ENCODE assay signal across 24 mouse cellular contexts in genomic region chr13:118642585-118642984, GRCm38 (mm10). TPM values are rescaled to one million over a fixed set of nuclear protein-coding genes. Genes with fewer than 3 reads are reported as not detected.
A peak's percentile ranks its signal among the peaks of the same experiment; 100 is the strongest.
DNase-seq lines count a peak whose midpoint lies in the region; ATAC-seq lines count a peak whose summit lies in the region.
"Had no signal": no experiment of that assay in that cellular context is flagged by ENCODE, and none has a peak within 500 bp of the region (broad histone marks: within the 10 kb centered on the region; RNA-seq: fewer than 3 reads in every experiment).

No protein-coding gene starts in this region.

- no peaks in the 10 kb centered on the region for H3K9me3 ChIP-seq in heart, embryonic 10.5 days
- H3K9me3 ChIP-seq in kidney, embryonic 15.5 days (replicated peaks): no peaks in the 10 kb centered on the region
- H3K9me3 ChIP-seq: embryonic facial prominence, embryonic 13.5 days; embryonic facial prominence, embryonic 15.5 days; forebrain, embryonic 10.5 days; forebrain, embryonic 12.5 days had no signal

- DNase-seq in heart, adult 18-20 months: peak; percentile 8 to 11
- no peak for DNase-seq in heart, embryonic 10.5 days (ENCODE audit: low spot score)
- peak; percentile 5 to 9 for DNase-seq in heart, postnatal 10 days
- DNase-seq in heart, postnatal 4 days: no peak
- DNase-seq in kidney, adult 9 months: no peak
- DNase-seq: adrenal gland, adult 2 months; adrenal gland, postnatal 10 days; adrenal gland, postnatal 25 days; cerebellum, adult 11 months; cerebellum, adult 18-20 months; cerebellum, adult 8-10 months; cerebellum, adult 9-11 months; cerebellum, postnatal 14 days; cerebellum, postnatal 36 days; embryo, embryonic 11 days had no signal

- no peaks in the 10 kb centered on the region for H3K27me3 ChIP-seq in heart, embryonic 10.5 days (ENCODE audit: insufficient read depth, poor library complexity, severe bottlenecking)
- no peaks in the 10 kb centered on the region for H3K27me3 ChIP-seq in kidney, embryonic 15.5 days
- H3K27me3 ChIP-seq: embryonic facial prominence, embryonic 13.5 days; embryonic facial prominence, embryonic 15.5 days; forebrain, embryonic 12.5 days had no signal

- ATAC-seq in kidney, embryonic 15.5 days (replicated peaks; ENCODE audit: low FRiP score): 0 out of 2 replicates have a peak, but pooled peaks have one; percentile 54
- ATAC-seq: forebrain, embryonic 14.5 days had no signal

- intact Hi-C loops in heart, postnatal 10 days (cut with DNase I): no loop called here

- no peak overlapping the region for H3K4me2 ChIP-seq in kidney, embryonic 15.5 days
- H3K4me2 ChIP-seq: embryonic facial prominence, embryonic 13.5 days; embryonic facial prominence, embryonic 15.5 days; forebrain, embryonic 12.5 days had no signal

- WGBS in heart, embryonic 10.5 days: 90% methylated on average over 3 of the region's 3 CpGs
- 67% methylated on average over 3 of the region's 3 CpGs for WGBS in kidney, embryonic 15.5 days

- no peaks in the 10 kb centered on the region for H3K36me3 ChIP-seq in heart, embryonic 10.5 days
- H3K36me3 ChIP-seq in kidney, embryonic 15.5 days: no peaks in the 10 kb centered on the region
- H3K36me3 ChIP-seq: embryonic facial prominence, embryonic 13.5 days; embryonic facial prominence, embryonic 15.5 days; forebrain, embryonic 10.5 days; forebrain, embryonic 12.5 days had no signal

- H3K9ac ChIP-seq in kidney, embryonic 15.5 days: no peak overlapping the region
- H3K9ac ChIP-seq: embryonic facial prominence, embryonic 13.5 days; embryonic facial prominence, embryonic 15.5 days; forebrain, embryonic 12.5 days had no signal

- no peak overlapping the region for H3K27ac ChIP-seq in heart, embryonic 10.5 days
- no peak overlapping the region for H3K27ac ChIP-seq in kidney, embryonic 15.5 days
- H3K27ac ChIP-seq: embryonic facial prominence, embryonic 13.5 days; embryonic facial prominence, embryonic 15.5 days; forebrain, embryonic 10.5 days; forebrain, embryonic 12.5 days had no signal

- H3K4me1 ChIP-seq in heart, embryonic 10.5 days: no peaks in the 10 kb centered on the region
- no peaks in the 10 kb centered on the region for H3K4me1 ChIP-seq in kidney, embryonic 15.5 days
- H3K4me1 ChIP-seq: embryonic facial prominence, embryonic 13.5 days; embryonic facial prominence, embryonic 15.5 days; forebrain, embryonic 10.5 days; forebrain, embryonic 12.5 days had no signal

- no peak overlapping the region for H3K4me3 ChIP-seq in heart, embryonic 10.5 days
- H3K4me3 ChIP-seq in kidney, embryonic 15.5 days (replicated peaks): no peak overlapping the region
- H3K4me3 ChIP-seq: embryonic facial prominence, embryonic 13.5 days; embryonic facial prominence, embryonic 15.5 days; erythroblast, embryonic 14.5 days; forebrain, embryonic 10.5 days; forebrain, embryonic 12.5 days had no signal

RNA-seq across cellular contexts. Expression of gene Fgf10, which starts 27.0 kb away (rescaled TPM):
- under 1 TPM; 0.40 to 0.49 TPM for total RNA-seq in heart, adult 18-20 months (2021)
- polyA plus RNA-seq in heart, embryonic 10.5 days (2016; fragmentation: Nextera tagmentation; extraction: Ambion mirVana): 1.7 and 4.9 TPM in 2 replicates
- under 1 TPM; 0.27 to 0.43 TPM for total RNA-seq in heart, postnatal 10 days (2021)
- total RNA-seq in heart, postnatal 4 days (2021): under 1 TPM; 0.36 TPM
- polyA plus RNA-seq in kidney, embryonic 15.5 days (2015; fragmentation: Nextera tagmentation; extraction: Ambion mirVana): 5.1 and 6.3 TPM in 2 replicates
- total RNA-seq: common myeloid progenitor, adult 5-6 weeks; MEL had no signal
- polyA plus RNA-seq: erythroblast, embryonic 14.5 days had no signal

Comparison
In these comparisons a context has a peak if more than half of its experiments do, and no peak if none do; other contexts are left out.
1. DNase-seq: peak in heart, adult 18-20 months (2 of 2) and heart, postnatal 10 days (2 of 2); none in heart, embryonic 10.5 days (single experiment), heart, postnatal 4 days (single experiment) and kidney, adult 9 months (single experiment).